Mouse (Mus musculus): ENCODE data around the gene 9130213A22Rik. TPM values are rescaled to one million over a fixed set of nuclear protein-coding genes. Genes with fewer than 3 reads are reported as not detected.

The 9130213A22Rik gene
- polyA plus RNA-seq, 1 experiment from 2014 or later, result 0.40 TPM

GRCm38 (mm10) chr11:69123056-69123692 lies 785 bp upstream of the 9130213A22Rik start:
- H3K9ac ChIP-seq, result peak overlapping the region; percentile 72
- H3K27me3 ChIP-seq, result no peaks in the 10 kb centered on the region
- peak overlapping the region; percentile 82 for H3K27ac ChIP-seq
- H3K9me3 ChIP-seq, result no peaks in the 10 kb centered on the region
- H3K4me2 ChIP-seq (replicated peaks), result peak overlapping the region; percentile 88
- peaks cover 36% of the 10 kb centered on the region for H3K4me1 ChIP-seq
- WGBS, result under 1% methylated on average over 29 of the region's 29 CpGs
- ATAC-seq (ENCODE audit: insufficient number of reproducible peaks, insufficient read depth, low FRiP score, low TSS enrichment), result no peak
- peak overlapping the region; percentile 77 for H3K4me3 ChIP-seq
- no peaks in the 10 kb centered on the region for H3K36me3 ChIP-seq

GRCm38 (mm10) chr11:69121741-69122335 lies 551 bp downstream of the 9130213A22Rik start:
- Histone ChIP-seq H3K4me1 (peaks cover 36% of the 10 kb centered on the region), H3K9me3 (no peaks in the 10 kb centered on the region), H3K4me3 (peak overlapping the region; percentile 77), H3K9ac (peak overlapping the region; percentile 72), H3K27me3 (peaks cover 2% of the 10 kb centered on the region), H3K36me3 (no peaks in the 10 kb centered on the region), H3K4me2 (replicated peaks) (peak overlapping the region; percentile 88), H3K27ac (peak overlapping the region; percentile 82)
- 1% methylated on average over 32 of the region's 32 CpGs for WGBS
- ATAC-seq (ENCODE audit: insufficient number of reproducible peaks, insufficient read depth, low FRiP score, low TSS enrichment), result no peak

DNA sequence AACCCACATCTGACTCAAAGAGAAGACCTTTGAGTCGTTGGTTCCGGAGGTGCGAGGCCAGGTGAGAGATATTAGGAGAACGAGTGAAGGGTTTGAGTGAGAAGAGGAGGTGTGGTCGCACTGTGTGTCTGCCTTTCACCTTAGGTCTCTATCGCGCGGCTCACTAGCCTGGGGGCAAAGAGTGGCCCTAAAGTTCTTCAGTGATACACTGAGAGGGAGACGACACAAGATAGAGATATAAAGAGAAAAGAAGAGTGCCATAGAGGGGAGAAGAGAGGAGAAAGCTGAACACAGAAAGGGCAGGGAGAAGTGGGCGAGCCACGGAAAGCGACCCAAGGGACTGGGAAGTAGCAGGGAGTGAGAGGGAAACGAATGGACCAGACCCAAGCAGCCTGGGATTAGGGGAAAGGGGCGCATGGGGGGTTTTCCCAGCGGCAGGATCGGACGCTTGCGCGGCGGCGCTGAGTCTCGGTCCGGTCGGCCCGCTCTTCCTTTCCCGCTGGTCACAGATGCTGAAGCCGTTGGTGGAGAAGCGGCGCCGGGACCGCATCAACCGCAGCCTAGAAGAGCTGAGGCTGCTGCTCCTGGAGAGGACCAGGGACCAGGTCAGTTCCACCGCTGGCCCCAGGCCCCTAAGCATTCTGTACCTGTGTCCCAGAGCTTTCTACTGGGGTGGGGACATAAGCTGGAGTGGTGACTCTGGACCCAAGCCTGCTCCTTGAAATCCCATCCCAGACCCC lies 1.2 kb downstream of the 9130213A22Rik start:
- H3K4me2 ChIP-seq (replicated peaks), result peak overlapping the region; percentile 88
- no peaks in the 10 kb centered on the region for H3K36me3 ChIP-seq
- WGBS, result 1% methylated on average over 33 of the region's 33 CpGs
- no peak for ATAC-seq (ENCODE audit: insufficient number of reproducible peaks, insufficient read depth, low FRiP score, low TSS enrichment)
- H3K27ac ChIP-seq, result no peak overlapping the region
- H3K9me3 ChIP-seq, result no peaks in the 10 kb centered on the region
- peak overlapping the region; percentile 72; the same call in 1 of the 2 replicates for H3K9ac ChIP-seq
- peaks cover 31% of the 10 kb centered on the region for H3K4me1 ChIP-seq
- H3K27me3 ChIP-seq, result peaks cover 6% of the 10 kb centered on the region
- peak overlapping the region; percentile 77 for H3K4me3 ChIP-seq

DNA sequence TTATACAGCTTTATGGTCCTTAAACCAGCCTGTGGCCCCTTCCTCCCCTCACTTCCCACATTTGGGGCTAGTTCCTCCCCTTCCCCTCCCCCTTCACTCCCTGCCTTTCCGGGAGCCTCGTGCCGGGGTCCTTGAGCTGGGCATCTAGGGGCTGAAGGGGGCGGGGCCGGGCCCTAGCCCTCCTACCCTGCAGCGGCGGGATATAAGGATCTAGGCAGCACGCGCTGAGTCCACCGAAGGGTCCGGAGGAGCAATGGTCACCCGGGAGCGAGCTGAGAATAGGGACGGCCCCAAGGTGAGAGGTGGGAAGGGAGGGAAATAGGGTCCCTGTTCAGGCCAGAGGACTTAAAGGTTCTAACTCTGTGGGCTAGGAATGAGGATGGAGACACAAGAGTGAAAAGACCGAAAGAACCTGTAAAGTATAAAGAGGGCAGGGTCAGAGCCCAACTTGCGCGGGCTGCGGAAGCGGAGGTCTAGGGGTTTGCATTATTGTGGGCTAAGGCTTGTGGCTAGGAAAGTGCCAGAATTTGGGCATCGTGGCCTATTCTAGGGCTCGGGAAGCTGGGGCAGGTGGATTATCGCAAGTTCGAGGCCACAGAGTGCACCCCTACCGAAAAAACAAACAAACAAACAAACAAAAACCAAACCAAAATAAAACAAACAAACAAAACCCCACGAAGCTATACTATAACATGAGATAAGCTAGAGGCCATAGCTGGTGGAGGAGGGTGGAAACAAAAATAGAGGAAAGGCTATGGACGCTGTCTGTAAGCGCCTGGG lies 2.0 kb downstream of the 9130213A22Rik start, which contains the start of gene Hes7:
Gene Hes7 (plus strand): TSS at position 184 of the 780 bp plus-strand sequence.
- H3K27ac ChIP-seq, result no peak within 1 kb of the TSS
- ATAC-seq (ENCODE audit: insufficient number of reproducible peaks, insufficient read depth, low FRiP score, low TSS enrichment), result no peak
- peaks cover 26% of the 10 kb centered on the region for H3K4me1 ChIP-seq

DNA sequence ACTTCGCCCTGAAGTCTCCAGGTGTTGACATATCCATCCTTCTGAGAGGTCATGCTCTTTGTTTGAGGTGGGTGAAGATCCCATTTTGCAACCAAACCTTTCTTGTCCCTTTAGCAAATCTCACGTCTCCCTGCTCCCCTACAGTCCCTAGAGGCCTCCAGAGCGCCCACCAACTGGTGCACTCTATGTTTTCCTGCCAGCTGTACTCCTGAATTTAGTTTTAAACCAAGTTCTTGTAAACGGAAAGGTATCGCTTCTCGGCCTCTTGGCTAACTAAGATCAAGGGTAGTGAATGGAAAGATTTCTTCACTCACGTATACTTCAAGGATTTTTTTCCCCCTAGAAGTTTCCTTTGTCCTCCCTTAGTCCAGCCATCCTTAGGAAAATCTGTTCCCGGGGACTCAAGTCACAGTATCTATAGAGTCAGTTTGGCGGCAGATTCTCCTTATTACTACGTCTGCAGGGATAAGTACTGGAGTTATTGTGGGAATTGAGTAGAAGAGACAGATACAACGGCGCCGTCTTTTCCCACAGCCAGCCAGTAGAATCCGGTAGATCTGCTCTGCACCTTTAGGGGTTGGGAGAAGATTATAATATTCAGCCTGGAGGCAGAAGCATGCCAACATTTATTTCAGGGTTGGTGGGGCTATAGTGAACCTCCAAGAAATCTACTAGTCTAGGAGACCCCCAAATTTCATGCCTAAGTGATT lies 2.8 kb downstream of the 9130213A22Rik start:
- H3K9me3 ChIP-seq, result no peaks in the 10 kb centered on the region
- H3K36me3 ChIP-seq, result no peaks in the 10 kb centered on the region
- H3K9ac ChIP-seq, result no peak overlapping the region
- peaks cover 26% of the 10 kb centered on the region for H3K4me1 ChIP-seq
- no peak for ATAC-seq (ENCODE audit: insufficient number of reproducible peaks, insufficient read depth, low FRiP score, low TSS enrichment)
- 28% methylated on average over 14 of the region's 14 CpGs for WGBS
- H3K4me2 ChIP-seq (replicated peaks), result peak overlapping the region; percentile 88
- peak overlapping the region; percentile 77 for H3K4me3 ChIP-seq
- no peak overlapping the region for H3K27ac ChIP-seq
- H3K27me3 ChIP-seq, result peaks cover 9% of the 10 kb centered on the region

More for the DNA sequence above, 2.0 kb downstream of the 9130213A22Rik start, which contains the start of gene Hes7:
- peaks cover 9% of the 10 kb centered on the region for H3K27me3 ChIP-seq
- peak within 1 kb of the TSS; percentile 77 for H3K4me3 ChIP-seq
- H3K36me3 ChIP-seq, result no peaks in the 10 kb centered on the region
- WGBS, result 2% methylated on average over 27 of the region's 27 CpGs
- H3K4me2 ChIP-seq (replicated peaks), result peak within 1 kb of the TSS; percentile 88
- H3K9me3 ChIP-seq, result no peaks in the 10 kb centered on the region
- H3K9ac ChIP-seq, result peak within 1 kb of the TSS; percentile 72; the same call in 1 of the 2 replicates

- ATAC-seq (ENCODE audit: insufficient number of reproducible peaks, insufficient read depth, low FRiP score, low TSS enrichment), result no peak
- Histone ChIP-seq H3K9ac (no peak overlapping the region), H3K4me1 (peaks cover 26% of the 10 kb centered on the region), H3K4me2 (replicated peaks) (peak overlapping the region; percentile 88), H3K27ac (no peak overlapping the region), H3K9me3 (no peaks in the 10 kb centered on the region), H3K4me3 (peak overlapping the region; percentile 77), H3K27me3 (peaks cover 9% of the 10 kb centered on the region), H3K36me3 (no peaks in the 10 kb centered on the region)
- 1% methylated on average over 15 of the region's 15 CpGs for WGBS
Observed at GRCm38 (mm10) chr11:69118765-69119164, 3.6 kb downstream of the 9130213A22Rik start.

- peak overlapping the region; percentile 88 for H3K4me2 ChIP-seq (replicated peaks)
- peak overlapping the region; percentile 59 for H3K9ac ChIP-seq
- WGBS, result under 1% methylated on average over 45 of the region's 45 CpGs
- no peak for ATAC-seq (ENCODE audit: insufficient number of reproducible peaks, insufficient read depth, low FRiP score, low TSS enrichment)
- H3K36me3 ChIP-seq, result no peaks in the 10 kb centered on the region
- H3K9me3 ChIP-seq, result no peaks in the 10 kb centered on the region
- H3K4me1 ChIP-seq, result peaks cover 26% of the 10 kb centered on the region
- H3K27ac ChIP-seq, result peak overlapping the region; percentile 58
- H3K27me3 ChIP-seq, result peaks cover 9% of the 10 kb centered on the region
- H3K4me3 ChIP-seq, result peak overlapping the region; percentile 77
Observed at GRCm38 (mm10) chr11:69117737-69118695, 4.4 kb downstream of the 9130213A22Rik start.

DNA sequence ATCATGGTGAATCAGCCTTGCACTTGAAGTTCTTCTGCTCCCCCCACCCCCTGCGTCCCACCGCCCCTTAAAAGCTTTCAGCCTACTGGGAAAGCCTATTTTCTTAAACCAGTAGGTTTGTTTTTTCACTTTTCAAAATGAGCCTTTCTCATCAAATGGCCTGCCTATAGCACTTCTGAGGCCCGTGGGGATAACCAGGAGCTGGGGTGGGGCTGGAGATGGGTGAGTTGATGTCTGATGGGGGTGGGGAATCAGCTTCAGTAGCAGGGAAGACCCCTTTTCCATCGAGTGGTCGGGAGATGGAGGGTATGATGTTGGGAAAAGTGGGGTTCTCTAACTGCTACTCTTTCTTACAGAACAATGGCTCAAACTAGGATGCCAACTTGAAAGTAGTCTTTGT lies 5.5 kb downstream of the 9130213A22Rik start:
- no peak overlapping the region for H3K9ac ChIP-seq
- 59% methylated on average over 5 of the region's 5 CpGs for WGBS
- H3K4me1 ChIP-seq, result peaks cover 26% of the 10 kb centered on the region
- H3K27me3 ChIP-seq, result peaks cover 9% of the 10 kb centered on the region
- peak overlapping the region; percentile 88; the same call in 1 of the 2 replicates for H3K4me2 ChIP-seq (replicated peaks)
- H3K36me3 ChIP-seq, result no peaks in the 10 kb centered on the region
- no peak overlapping the region for H3K27ac ChIP-seq
- H3K9me3 ChIP-seq, result no peaks in the 10 kb centered on the region
- no peak overlapping the region for H3K4me3 ChIP-seq
- ATAC-seq (ENCODE audit: insufficient number of reproducible peaks, insufficient read depth, low FRiP score, low TSS enrichment), result no peak

DNA sequence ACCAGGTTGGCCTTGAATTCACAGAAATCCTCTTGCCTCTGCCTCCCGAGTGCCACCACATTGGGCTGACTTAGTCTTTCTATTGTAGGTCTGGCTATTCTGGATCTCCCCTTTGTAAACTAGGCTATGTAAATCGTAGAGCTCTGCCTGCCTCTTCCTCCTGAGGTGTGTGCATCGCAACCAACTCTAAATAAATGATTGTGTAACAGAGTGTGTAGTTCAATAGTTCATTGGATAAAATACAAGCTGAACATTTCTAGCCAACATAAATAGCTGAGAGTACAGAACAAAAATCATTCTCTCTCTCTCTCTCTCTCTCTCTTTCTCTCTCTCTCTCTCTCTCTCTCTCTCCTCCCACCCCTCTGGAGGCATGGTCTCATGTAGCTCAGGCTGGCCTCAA lies 7.8 kb downstream of the 9130213A22Rik start:
- Histone ChIP-seq H3K4me3 (no peak overlapping the region), H3K9ac (no peak overlapping the region), H3K4me1 (peaks cover 12% of the 10 kb centered on the region), H3K9me3 (no peaks in the 10 kb centered on the region), H3K27ac (no peak overlapping the region), H3K4me2 (replicated peaks) (no peak overlapping the region), H3K27me3 (peaks cover 9% of the 10 kb centered on the region), H3K36me3 (no peaks in the 10 kb centered on the region)
- ATAC-seq (ENCODE audit: insufficient number of reproducible peaks, insufficient read depth, low FRiP score, low TSS enrichment), result no peak
- WGBS, result 81% methylated on average over 3 of the region's 3 CpGs

DNA sequence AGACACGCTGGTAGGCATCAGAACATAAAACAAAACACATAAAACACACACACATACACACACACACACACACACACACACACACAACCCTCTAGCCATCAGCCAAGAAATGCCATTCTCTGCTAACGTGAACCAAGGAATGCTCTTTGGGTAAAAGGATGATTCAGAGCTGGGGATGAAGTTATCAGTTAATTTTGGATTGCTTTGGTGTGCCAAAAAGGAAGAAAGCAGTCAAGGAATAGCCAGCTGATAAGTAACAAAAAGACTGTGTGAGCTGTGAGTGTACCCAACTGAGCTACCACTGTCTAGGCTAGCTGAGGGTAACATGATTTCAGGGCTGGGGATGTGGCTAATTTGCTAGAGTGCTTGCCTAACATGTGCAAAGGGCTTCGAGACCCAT lies 8.4 kb downstream of the 9130213A22Rik start:
- Histone ChIP-seq H3K4me2 (replicated peaks) (no peak overlapping the region), H3K4me1 (peaks cover 6% of the 10 kb centered on the region), H3K9me3 (no peaks in the 10 kb centered on the region), H3K27ac (no peak overlapping the region), H3K4me3 (no peak overlapping the region), H3K27me3 (peaks cover 9% of the 10 kb centered on the region), H3K36me3 (peaks cover 5% of the 10 kb centered on the region), H3K9ac (no peak overlapping the region)
- ATAC-seq (ENCODE audit: insufficient number of reproducible peaks, insufficient read depth, low FRiP score, low TSS enrichment), result no peak
- 72% methylated on average over 3 of the region's 3 CpGs for WGBS

Measured in embryonic facial prominence, embryonic 12.5 days (tissue).